Mouse (Mus musculus) adrenal gland, adult 10 weeks (tissue): Measurements from ENCODE around the gene Lrp2. TPM values are rescaled to one million over a fixed set of nuclear protein-coding genes. Genes with fewer than 3 reads are reported as not detected.

ENCODE experiments used
- polyA plus RNA-seq: library from polyadenylated mRNA; stranded (reverse); fragments of 350-450 nt; fragmentation: Illumina TruSeq; extraction: RNeasy Lipid Tissue Mini Kit (QIAGEN cat#74804); gene quantifications from one replicate; pipeline ENCODE4 v1.2.3, GENCODE M21; 2014; ENCODE audit warnings: low read depth, low replicate concordance

Gene Lrp2
- 0.06 TPM for polyA plus RNA-seq

DNA sequence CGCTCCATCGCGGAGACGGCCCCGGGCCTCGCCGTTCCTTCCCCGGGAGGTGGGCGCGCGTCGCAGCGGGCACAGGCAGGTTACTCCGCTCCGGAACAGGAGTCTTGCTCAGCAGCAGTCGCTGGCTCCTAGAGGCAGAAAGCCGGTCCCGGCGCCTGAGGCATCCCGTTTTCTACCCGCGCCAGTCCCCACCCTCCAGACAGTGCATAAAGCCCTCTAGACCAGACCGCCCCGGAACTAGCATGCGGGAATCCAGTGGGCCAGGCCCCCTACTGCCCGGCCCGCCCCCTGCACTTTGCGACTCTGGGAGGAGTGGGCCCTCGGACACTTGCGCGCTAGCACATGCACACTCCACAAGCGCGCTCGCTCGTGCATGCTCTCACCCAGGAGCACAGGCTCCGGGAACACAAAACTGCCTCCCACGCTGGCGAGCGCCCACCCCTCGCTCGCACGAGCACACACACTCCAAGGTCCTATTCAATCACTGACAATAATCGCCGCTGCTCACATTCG, at the start of gene Lrp2:
Gene Lrp2 (minus strand): TSS at position 180 of the 513 bp plus-strand sequence.

DNA sequence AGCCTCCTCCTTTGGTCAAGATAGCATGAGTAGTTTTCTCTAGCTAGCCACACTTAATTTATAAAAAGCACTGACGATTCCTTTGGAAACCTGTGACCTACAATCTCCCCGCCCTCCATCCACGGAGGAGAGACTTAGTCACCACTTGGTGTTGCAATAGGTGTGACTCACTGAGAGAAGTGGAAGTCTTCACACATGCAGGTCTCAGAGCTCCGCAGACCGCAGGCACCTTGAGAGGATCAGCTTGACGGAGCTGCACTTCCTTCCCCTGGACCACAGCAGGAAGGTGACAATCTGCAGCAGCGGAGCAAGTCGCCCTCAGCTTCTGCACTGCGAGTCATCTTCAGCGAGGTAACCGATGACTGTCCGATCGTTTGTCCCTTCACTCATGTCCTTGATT, 205.6 kb downstream of the Lrp2 start, which contains the start of gene Dhrs9:
Gene Dhrs9 (plus strand): TSS at position 165 of the 400 bp plus-strand sequence.

Other genes with a start within 250 kb of the Lrp2 start
- not detected for gene Abcb11, start 243.4 kb downstream of the Lrp2 start, polyA plus RNA-seq
- 3.5 TPM for gene Dhrs9, start 205.6 kb downstream of the Lrp2 start, polyA plus RNA-seq
- gene Bbs5, start 61.1 kb upstream of the Lrp2 start, polyA plus RNA-seq = 36.8 TPM
- gene Klhl41, start 84.1 kb upstream of the Lrp2 start, polyA plus RNA-seq = 3.6 TPM
- gene Fastkd1, start 127.5 kb upstream of the Lrp2 start, polyA plus RNA-seq = 48.7 TPM
- gene Ppig, start 136.5 kb upstream of the Lrp2 start, polyA plus RNA-seq = 241 TPM
- 8.2 TPM for gene Ccdc173, start 203.5 kb upstream of the Lrp2 start, polyA plus RNA-seq
- gene Phospho2, start 203.6 kb upstream of the Lrp2 start, polyA plus RNA-seq = 107 TPM
- 33.4 TPM for gene Klhl23, start 235.9 kb upstream of the Lrp2 start, polyA plus RNA-seq